Mouse (Mus musculus): ENCODE measurements around the gene Hoxa9. TPM values are rescaled to one million over a fixed set of nuclear protein-coding genes. Genes with fewer than 3 reads are reported as not detected.

The Hoxa9 gene
- total and polyA plus RNA-seq, 2 experiments from 2014 or later = not detected

DNA sequence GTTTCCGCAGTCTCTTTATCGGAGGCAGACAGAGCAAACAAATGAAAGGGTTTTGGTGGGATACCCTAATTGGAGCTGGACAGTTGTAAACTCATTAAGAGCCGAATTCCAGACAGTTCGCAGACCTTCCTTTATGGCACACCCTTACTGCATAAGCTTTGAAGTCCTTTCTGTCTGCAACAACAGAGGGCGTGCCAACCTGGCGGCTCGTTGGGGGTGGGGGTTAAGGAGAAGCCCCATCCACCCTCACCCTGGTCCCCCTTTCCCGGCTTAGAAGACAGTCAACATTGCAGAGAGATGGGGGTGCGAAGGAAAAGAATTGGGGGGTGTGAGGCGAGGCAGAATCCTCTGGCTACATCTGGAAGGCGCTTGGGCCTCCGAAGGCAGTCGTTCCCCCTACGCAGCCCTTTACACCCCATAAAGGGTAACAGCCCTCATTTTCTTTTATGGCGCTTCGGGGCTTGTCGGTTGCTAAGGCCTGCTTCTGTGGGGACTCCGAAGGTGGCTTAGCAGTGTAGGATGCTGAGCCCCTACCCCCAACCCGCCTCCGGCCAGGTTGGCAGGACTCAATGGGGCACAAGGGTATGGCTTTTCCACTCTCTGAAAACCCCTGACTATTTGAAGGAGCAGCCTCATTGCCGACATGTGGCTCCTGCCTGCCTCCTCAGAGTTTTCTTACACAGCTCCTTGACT lies 8.8 kb downstream of the Hoxa9 start:
- 8% methylated on average over 21 of the region's 21 CpGs for WGBS
- no peak for DNase-seq (ENCODE audit: low spot score)
- Histone ChIP-seq H3K27ac (ENCODE audit: low read depth, low read length) (no peak overlapping the region), H3K9me3 (ENCODE audit: low read length) (no peaks in the 10 kb centered on the region), H3K9ac (replicated peaks; ENCODE audit: low read length, poor library complexity, severe bottlenecking) (no peak overlapping the region), H3K4me3 (ENCODE audit: low read depth, low read length) (peak overlapping the region; percentile 43; the same call in 1 of the 2 replicates), H3K36me3 (ENCODE audit: insufficient read depth, low read length) (no peaks in the 10 kb centered on the region), H3K4me1 (ENCODE audit: insufficient read depth, low read length) (no peaks in the 10 kb centered on the region), H3K4me2 (ENCODE audit: low read depth, low read length, poor library complexity, severe bottlenecking) (peak overlapping the region; percentile 84), H3K27me3 (ENCODE audit: insufficient read depth, low read length) (peaks cover 91% of the 10 kb centered on the region)
- no peak for TF ChIP-seq CTCF (IDR thresholded peaks at IDR 0.05)
- peak; percentile 27; the same call in 1 of the 2 replicates for ATAC-seq (ENCODE audit: low FRiP score)

DNA sequence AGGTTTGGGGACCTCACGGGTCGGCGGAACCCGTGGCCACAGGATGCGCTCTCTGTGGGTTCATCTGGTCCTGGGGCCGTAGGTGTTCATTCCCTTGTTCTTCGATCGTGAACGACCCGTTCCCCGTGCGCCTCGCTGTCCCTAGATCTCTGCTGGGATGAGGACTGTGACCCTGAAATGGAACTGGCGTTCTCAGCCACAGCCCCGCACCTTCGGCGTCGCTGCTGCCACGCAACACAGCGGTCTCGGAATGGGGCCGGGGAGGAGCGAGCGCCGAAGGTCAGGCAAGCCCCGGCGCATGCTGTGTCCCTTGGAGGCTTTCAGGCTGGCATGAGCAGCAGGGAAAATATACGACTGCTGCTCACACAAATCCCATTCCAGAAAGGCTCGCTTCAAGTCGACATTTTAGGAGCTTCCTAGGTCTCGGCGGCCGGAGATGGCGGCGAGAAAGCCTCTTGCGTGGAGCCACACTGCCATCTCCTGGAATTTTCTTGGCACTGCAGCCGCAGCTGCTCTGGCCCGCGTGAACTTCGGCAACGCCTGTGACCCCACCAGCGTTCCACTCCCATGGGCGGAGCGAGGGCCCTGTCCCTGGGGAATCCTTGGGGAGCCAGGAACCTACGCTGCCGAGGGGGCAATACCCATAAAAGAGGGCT lies 9.4 kb downstream of the Hoxa9 start, which contains the start of gene Hoxa7:
Gene Hoxa7, minus strand, starts transcription at position 518 of the 656 bp plus-strand sequence.
- H3K27me3 ChIP-seq (ENCODE audit: insufficient read depth, low read length) = peaks cover 91% of the 10 kb centered on the region
- H3K4me2 ChIP-seq (ENCODE audit: low read depth, low read length, poor library complexity, severe bottlenecking) = peak within 1 kb of the TSS; percentile 84
- WGBS = 1% methylated on average over 46 of the region's 46 CpGs
- H3K27ac ChIP-seq (ENCODE audit: low read depth, low read length) = no peak within 1 kb of the TSS
- H3K9ac ChIP-seq (replicated peaks; ENCODE audit: low read length, poor library complexity, severe bottlenecking) = peak within 1 kb of the TSS; percentile 48
- H3K36me3 ChIP-seq (ENCODE audit: insufficient read depth, low read length) = no peaks in the 10 kb centered on the region
- H3K4me3 ChIP-seq (ENCODE audit: low read depth, low read length) = peak within 1 kb of the TSS; percentile 43
- peak; percentile 84 for DNase-seq (ENCODE audit: low spot score)
- no peaks in the 10 kb centered on the region for H3K9me3 ChIP-seq (ENCODE audit: low read length)
- peak; percentile 75 for ATAC-seq (ENCODE audit: low FRiP score)
- peak; percentile 97 for TF ChIP-seq CTCF (IDR thresholded peaks at IDR 0.05)
- no peaks in the 10 kb centered on the region for H3K4me1 ChIP-seq (ENCODE audit: insufficient read depth, low read length)

DNA sequence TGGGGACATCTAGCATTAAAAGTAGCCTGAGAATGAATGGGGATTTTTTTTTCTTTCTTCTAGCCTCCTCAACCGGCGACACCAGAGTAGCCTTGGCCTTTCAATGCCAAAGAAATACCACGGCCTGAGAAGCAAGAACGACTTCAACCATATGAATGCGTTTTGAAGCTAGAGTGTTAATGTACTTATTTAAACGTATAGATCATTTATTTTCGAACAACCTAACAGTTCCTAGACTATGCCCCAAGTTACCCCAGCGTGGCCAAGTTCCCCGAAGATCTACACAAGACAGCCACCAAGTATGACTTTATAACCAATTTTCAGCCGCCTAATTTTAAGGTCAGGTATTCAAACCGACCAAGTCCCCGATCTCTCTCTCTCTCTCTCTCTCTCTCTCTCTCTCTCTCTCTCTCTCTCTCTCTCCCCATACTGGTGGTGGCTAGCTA lies 10.0 kb downstream of the Hoxa9 start:
- Histone ChIP-seq H3K27ac (ENCODE audit: low read depth, low read length) (no peak overlapping the region), H3K4me1 (ENCODE audit: insufficient read depth, low read length) (no peaks in the 10 kb centered on the region), H3K4me2 (ENCODE audit: low read depth, low read length, poor library complexity, severe bottlenecking) (peak overlapping the region; percentile 84), H3K4me3 (ENCODE audit: low read depth, low read length) (peak overlapping the region; percentile 43), H3K36me3 (ENCODE audit: insufficient read depth, low read length) (no peaks in the 10 kb centered on the region), H3K9me3 (ENCODE audit: low read length) (no peaks in the 10 kb centered on the region), H3K9ac (replicated peaks; ENCODE audit: low read length, poor library complexity, severe bottlenecking) (no peak overlapping the region), H3K27me3 (ENCODE audit: insufficient read depth, low read length) (peaks cover 93% of the 10 kb centered on the region)
- ATAC-seq (ENCODE audit: low FRiP score) (no peak), DNase-seq (ENCODE audit: low spot score) (no peak)
- WGBS = 11% methylated on average over 12 of the region's 12 CpGs
- no peak for TF ChIP-seq CTCF (IDR thresholded peaks at IDR 0.05)

DNA sequence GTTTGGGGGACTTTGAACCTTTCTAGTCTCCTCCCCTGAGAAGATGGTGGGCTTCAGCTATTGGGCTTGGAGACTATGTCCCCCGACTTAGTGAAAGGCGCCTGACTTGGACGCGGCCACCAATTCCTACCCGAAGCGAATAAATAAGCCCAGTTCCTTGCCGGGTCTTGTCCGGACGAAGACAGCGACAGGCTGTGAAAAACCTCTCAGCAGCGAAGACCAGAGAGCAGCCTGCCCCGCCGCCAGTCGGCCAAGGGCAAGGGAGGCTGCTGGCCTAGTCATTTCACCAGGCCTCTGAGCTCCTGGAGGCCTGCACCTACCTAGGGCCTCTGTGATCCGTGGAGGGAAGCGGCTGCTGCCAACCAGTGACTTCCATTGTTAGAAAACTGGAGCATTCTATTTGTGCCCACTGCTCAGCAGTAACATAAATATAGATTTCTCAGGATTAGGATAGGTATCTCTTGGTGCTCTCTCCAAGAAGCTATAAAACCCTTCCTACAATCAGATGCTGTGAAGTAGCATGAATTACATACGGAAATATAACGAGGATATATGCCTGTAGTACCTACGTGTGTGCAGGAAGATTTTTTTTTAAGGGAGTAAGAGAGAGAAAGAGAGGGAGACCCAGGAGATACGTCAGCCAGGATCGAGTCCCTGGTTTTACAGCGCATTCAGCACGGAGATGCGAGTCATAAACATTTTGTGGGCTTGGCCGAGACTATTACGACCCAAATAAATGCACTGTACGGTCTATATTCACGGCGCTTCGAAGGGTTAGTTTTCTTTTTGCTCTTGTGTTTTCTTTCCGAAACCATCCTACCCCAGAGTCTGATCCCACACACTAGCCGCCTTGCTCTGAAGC lies 10.7 kb downstream of the Hoxa9 start:
- Histone ChIP-seq H3K4me3 (ENCODE audit: low read depth, low read length) (no peak overlapping the region), H3K4me2 (ENCODE audit: low read depth, low read length, poor library complexity, severe bottlenecking) (no peak overlapping the region), H3K36me3 (ENCODE audit: insufficient read depth, low read length) (no peaks in the 10 kb centered on the region), H3K9me3 (ENCODE audit: low read length) (no peaks in the 10 kb centered on the region), H3K4me1 (ENCODE audit: insufficient read depth, low read length) (no peaks in the 10 kb centered on the region), H3K9ac (replicated peaks; ENCODE audit: low read length, poor library complexity, severe bottlenecking) (no peak overlapping the region), H3K27ac (ENCODE audit: low read depth, low read length) (no peak overlapping the region), H3K27me3 (ENCODE audit: insufficient read depth, low read length) (peaks cover 93% of the 10 kb centered on the region)
- no peak for TF ChIP-seq CTCF (IDR thresholded peaks at IDR 0.05)
- 16% methylated on average over 32 of the region's 32 CpGs for WGBS
- ATAC-seq (ENCODE audit: low FRiP score) = no peak
- no peak for DNase-seq (ENCODE audit: low spot score)

DNA sequence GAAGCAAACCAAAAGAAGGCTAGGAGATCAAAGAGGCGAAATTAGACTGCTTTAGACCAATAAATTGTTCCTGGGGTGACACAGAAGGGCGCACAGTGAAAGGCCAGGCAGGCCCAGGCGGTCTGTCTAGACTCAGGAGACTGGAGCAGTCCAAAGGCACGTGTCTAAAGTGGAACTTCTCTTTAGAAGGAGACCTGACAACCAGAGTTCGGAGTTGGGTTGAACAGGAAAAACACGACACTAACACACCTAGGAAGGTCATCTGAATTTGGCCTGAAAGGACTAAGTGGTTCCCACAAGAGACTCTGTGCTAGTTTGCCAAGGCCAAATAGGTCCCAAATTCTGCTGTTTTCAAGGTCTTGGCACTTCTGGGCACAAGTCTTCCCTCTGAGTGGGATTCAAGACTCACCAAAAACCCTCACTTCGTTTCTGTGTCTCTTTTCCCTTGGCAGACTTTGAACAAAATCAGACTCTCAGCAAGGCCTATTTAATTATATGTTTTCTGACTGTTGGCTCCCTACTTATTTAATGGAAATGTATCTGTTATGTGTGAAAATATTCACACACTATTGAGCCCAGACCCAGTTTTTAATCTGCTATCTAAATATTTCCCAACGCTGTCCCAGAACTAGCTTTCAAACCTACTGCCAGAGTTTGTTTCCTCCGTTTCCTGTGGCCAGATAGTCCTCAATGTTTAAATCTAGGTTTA lies 11.5 kb downstream of the Hoxa9 start:
- Histone ChIP-seq H3K4me2 (ENCODE audit: low read depth, low read length, poor library complexity, severe bottlenecking) (no peak overlapping the region), H3K27me3 (ENCODE audit: insufficient read depth, low read length) (peaks cover 93% of the 10 kb centered on the region)
- no peak for DNase-seq (ENCODE audit: low spot score)

More for the DNA sequence above, 11.5 kb downstream of the Hoxa9 start:
- no peak overlapping the region for H3K4me3 ChIP-seq (ENCODE audit: low read depth, low read length)
- no peaks in the 10 kb centered on the region for H3K9me3 ChIP-seq (ENCODE audit: low read length)
- no peaks in the 10 kb centered on the region for H3K4me1 ChIP-seq (ENCODE audit: insufficient read depth, low read length)
- ATAC-seq (ENCODE audit: low FRiP score) = no peak
- H3K36me3 ChIP-seq (ENCODE audit: insufficient read depth, low read length) = no peaks in the 10 kb centered on the region
- H3K9ac ChIP-seq (replicated peaks; ENCODE audit: low read length, poor library complexity, severe bottlenecking) = no peak overlapping the region
- no peak for TF ChIP-seq CTCF (IDR thresholded peaks at IDR 0.05)
- WGBS = 21% methylated on average over 9 of the region's 9 CpGs
- no peak overlapping the region for H3K27ac ChIP-seq (ENCODE audit: low read depth, low read length)
